Mouse (Mus musculus) right cerebral cortex, postnatal 36 days (tissue): ENCODE measurements around the gene Tas2r120.
"Not testable (repeated sequence)": the region's sequence is repeated elsewhere in the genome, so short reads cannot be mapped to it uniquely, and the experiment has no call there.

Experiments used
- DNase-seq, 2 experiments: peaks; one replicate each; pipeline ENCODE4 v3.0.0; 2022; ENCODE audit warnings: low spot score in 2 of 2, mixed read lengths in 1 of 2

Tas2r120 gene

GRCm38 (mm10) chr6:132656653-132657052 lies at the start of gene Tas2r120:
Gene Tas2r120 (plus strand): TSS chr6:132656953.
- no peak for DNase-seq

GRCm38 (mm10) chr6:132649399-132649798 lies 7.4 kb upstream of the Tas2r120 start:
- DNase-seq = no peak

GRCm38 (mm10) chr6:132651426-132651825 lies 5.3 kb upstream of the Tas2r120 start, which contains the start of gene A630073D07Rik:
Gene A630073D07Rik (minus strand): TSS chr6:132651526.
- no peak for DNase-seq

GRCm38 (mm10) chr6:132691596-132691995 lies 34.8 kb downstream of the Tas2r120 start:
- not testable (repeated sequence) for DNase-seq

GRCm38 (mm10) chr6:132700907-132701306 lies 44.2 kb downstream of the Tas2r120 start, which contains the start of gene Tas2r121:
Gene Tas2r121 (minus strand): TSS chr6:132701007.
- DNase-seq = no peak
